Mouse (Mus musculus): Measurements from ENCODE around the gene Pinlyp. TPM values are rescaled to one million over a fixed set of nuclear protein-coding genes. Genes with fewer than 3 reads are reported as not detected.

Gene Pinlyp
- total RNA-seq, 2 experiments from 2014 or later, result not detected

DNA sequence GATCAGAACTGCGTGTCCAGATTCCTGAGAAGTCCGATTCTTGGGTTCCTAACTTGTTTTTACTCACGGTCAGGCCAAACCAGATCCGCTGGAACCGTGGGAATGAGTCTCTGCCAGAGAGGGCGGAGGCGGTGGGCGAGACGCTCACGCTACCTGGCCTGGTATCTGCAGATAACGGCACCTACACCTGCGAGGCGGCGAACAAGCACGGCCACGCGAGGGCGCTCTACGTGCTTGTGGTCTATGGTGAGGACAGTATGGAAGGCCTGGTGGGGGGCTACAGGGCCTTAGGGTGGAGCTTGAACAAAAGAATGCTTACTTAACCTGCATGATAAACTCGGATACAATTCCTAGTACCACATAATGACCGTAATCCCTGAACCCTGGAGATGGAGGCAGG is 44.4 kb downstream of the Pinlyp start:
- no peak for DNase-seq (ENCODE audit: low spot score in 2 of 2)
- intact Hi-C loops (cut with DNase I), result no loop called here

DNA sequence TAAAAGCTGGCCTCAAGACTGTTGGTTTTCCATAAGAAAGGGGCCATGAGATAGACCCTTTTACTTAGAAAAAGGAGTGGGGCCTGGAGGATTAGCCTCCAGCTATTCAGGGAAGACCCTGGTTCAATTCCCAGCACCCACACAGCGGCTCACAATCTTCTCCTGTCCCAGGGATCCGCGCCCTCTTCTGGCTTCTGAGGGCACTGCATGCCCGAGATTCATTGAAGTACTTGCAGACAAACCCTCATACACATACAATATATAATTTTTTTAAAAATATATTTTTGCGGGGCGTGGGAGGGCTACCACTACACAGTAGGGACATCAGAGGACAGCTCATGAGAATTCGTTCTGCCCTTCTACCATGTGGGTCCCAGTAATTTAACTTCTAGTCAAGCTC is 45.0 kb downstream of the Pinlyp start:
- intact Hi-C loops (cut with DNase I), result no loop called here
- DNase-seq (ENCODE audit: low spot score in 2 of 2), result no peak

DNA sequence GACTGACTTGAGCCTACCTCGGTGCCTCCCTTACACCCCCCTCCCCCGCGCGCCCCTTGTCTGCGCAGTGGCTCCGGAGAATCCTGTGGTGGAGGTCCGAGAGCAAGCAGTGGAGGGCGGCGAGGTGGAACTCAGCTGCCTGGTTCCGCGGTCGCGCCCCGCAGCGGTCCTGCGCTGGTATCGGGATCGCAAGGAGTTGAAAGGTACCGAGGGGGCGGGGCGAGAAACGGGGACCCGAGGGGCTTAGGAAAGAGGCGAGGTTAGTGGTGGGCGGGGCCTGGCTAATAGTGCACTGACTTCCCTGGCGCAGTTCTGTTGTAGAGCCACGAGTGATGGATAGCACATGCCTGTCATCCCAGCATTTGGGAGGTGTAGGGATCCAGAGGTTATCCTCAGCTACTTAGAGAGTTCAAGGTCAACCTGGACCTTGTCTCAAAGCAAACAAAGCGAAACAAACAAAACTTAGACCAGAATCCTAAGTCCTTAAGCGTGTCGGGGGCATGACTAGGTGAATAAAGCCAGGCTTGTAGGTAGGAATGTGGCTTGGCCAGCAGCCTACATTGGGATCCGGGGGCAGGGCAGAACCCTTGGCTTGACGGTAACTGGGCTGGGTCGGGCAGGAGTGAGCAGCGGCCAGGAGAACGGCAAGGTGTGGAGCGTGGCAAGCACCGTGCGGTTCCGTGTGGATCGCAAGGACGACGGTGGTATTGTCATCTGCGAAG is 45.9 kb downstream of the Pinlyp start:
- no peak for DNase-seq (ENCODE audit: low spot score in 2 of 2)
- intact Hi-C loops (cut with DNase I), result no loop called here

Other genes starting within 250 kb of the Pinlyp start
- gene Zfp61, start 244.9 kb downstream of the Pinlyp start, total RNA-seq (2021), result 10 to 100 TPM; 21.9 to 23.9 TPM
- 10 to 100 TPM; 13.2 to 16.2 TPM for gene Zfp94, start 229.5 kb downstream of the Pinlyp start, total RNA-seq (2021)
- not detected for gene Tescl, start 212.2 kb downstream of the Pinlyp start, total RNA-seq (2021)
- gene Lypd5, start 196.9 kb downstream of the Pinlyp start, total RNA-seq (2021), result not detected
- gene Kcnn4, start 175.9 kb downstream of the Pinlyp start, total RNA-seq (2021), result under 1 TPM; 0.42 to 0.77 TPM
- gene Smg9, start 146.5 kb downstream of the Pinlyp start, total RNA-seq (2021), result 10 to 100 TPM; 39.6 to 51.1 TPM
- under 1 TPM; 0.42 to 0.72 TPM for gene Irgc1, start 93.8 kb downstream of the Pinlyp start, total RNA-seq (2021)
- 1 to 10 TPM in 1 of 2 experiments, under 1 TPM in 1; 0.91 to 1.7 TPM for gene Plaur, start 83.6 kb downstream of the Pinlyp start, total RNA-seq (2021)
- gene Cadm4, start 64.1 kb downstream of the Pinlyp start, total RNA-seq (2021), result 100 to 1,000 TPM; 235 to 307 TPM
- gene Zfp428, start 39.1 kb downstream of the Pinlyp start, total RNA-seq (2021), result 10 to 100 TPM; 47.9 to 49.4 TPM
- not detected for gene AC161166.1, start 33.7 kb downstream of the Pinlyp start, total RNA-seq (2021)
- gene Irgq, start 15.4 kb downstream of the Pinlyp start, total RNA-seq (2021), result 10 to 100 TPM; 80.8 to 89.2 TPM
- 10 to 100 TPM; 29.8 to 41.4 TPM for gene Xrcc1, start 171 bp upstream of the Pinlyp start, total RNA-seq (2021)
- 10 to 100 TPM; 11.8 to 14.3 TPM for gene Ethe1, start 41.4 kb upstream of the Pinlyp start, total RNA-seq (2021)
- 1 to 10 TPM; 6.6 to 6.8 TPM for gene Zfp575, start 41.5 kb upstream of the Pinlyp start, total RNA-seq (2021)
- gene Phldb3, start 64.6 kb upstream of the Pinlyp start, total RNA-seq (2021), result under 1 TPM; 0.22 to 0.48 TPM
- 1 to 10 TPM in 1 of 2 experiments, under 1 TPM in 1; 0.32 to 1.3 TPM for gene Lypd3, start 90.4 kb upstream of the Pinlyp start, total RNA-seq (2021)
- not detected for gene Tex101, start 130.6 kb upstream of the Pinlyp start, total RNA-seq (2021)
- gene BC049730, start 163.1 kb upstream of the Pinlyp start, total RNA-seq (2021), result not detected
- not detected for gene Gm4763, start 180.8 kb upstream of the Pinlyp start, total RNA-seq (2021)
- not detected for gene Cd177, start 214.2 kb upstream of the Pinlyp start, total RNA-seq (2021)
- not detected for gene Ceacam10, start 231.1 kb upstream of the Pinlyp start, total RNA-seq (2021)

Measured in left cerebral cortex, postnatal 36 days (tissue).